Mouse (Mus musculus) splenic B cell, adult 2 months (primary cell): Measurements from ENCODE around the gene Lmod3.

ENCODE experiments used
- DNase-seq: peaks from one replicate; pipeline ENCODE4 v3.0.0-alpha.2; 2011; ENCODE audit warnings: low read depth, low spot score
- H3K27me3 ChIP-seq: 2 replicates; pipeline ENCODE4 v1.6.1; 2012; ENCODE audit warnings: mild to moderate bottlenecking, low read length, moderate library complexity, mixed read lengths; ENCODE audit not compliant: control insufficient read depth, poor library complexity, insufficient read depth, severe bottlenecking
- H3K36me3 ChIP-seq: 2 replicates; pipeline ENCODE4 v1.6.1; 2012; ENCODE audit warnings: mild to moderate bottlenecking, low read length, moderate library complexity, mixed read lengths; ENCODE audit not compliant: control insufficient read depth, poor library complexity, insufficient read depth, severe bottlenecking

The Lmod3 gene

GRCm38 (mm10) chr6:97252711-97253221 is at the start of gene Lmod3:
TSS of gene Lmod3 (minus strand) at chr6:97252759.
- DNase-seq = no peak
- no peaks in the 10 kb centered on the region for H3K27me3 ChIP-seq
- no peaks in the 10 kb centered on the region for H3K36me3 ChIP-seq

- Histone ChIP-seq H3K36me3 (no peaks in the 10 kb centered on the region), H3K27me3 (no peaks in the 10 kb centered on the region)
- no peak for DNase-seq
These were observed 49.7 kb upstream of the Lmod3 start for GRCm38 (mm10) chr6:97302303-97302702.

- Histone ChIP-seq H3K36me3 (no peaks in the 10 kb centered on the region), H3K27me3 (no peaks in the 10 kb centered on the region)
- DNase-seq = no peak
These were observed 48.1 kb upstream of the Lmod3 start for GRCm38 (mm10) chr6:97300659-97301058.

GRCm38 (mm10) chr6:97300180-97300579 is 47.6 kb upstream of the Lmod3 start:
- Histone ChIP-seq H3K36me3 (no peaks in the 10 kb centered on the region), H3K27me3 (no peaks in the 10 kb centered on the region)
- DNase-seq = no peak

GRCm38 (mm10) chr6:97297151-97297550 is 44.6 kb upstream of the Lmod3 start:
- Histone ChIP-seq H3K36me3 (no peaks in the 10 kb centered on the region), H3K27me3 (no peaks in the 10 kb centered on the region)
- DNase-seq = no peak

- Histone ChIP-seq H3K27me3 (no peaks in the 10 kb centered on the region), H3K36me3 (no peaks in the 10 kb centered on the region)
- DNase-seq = no peak
These were observed 43.4 kb upstream of the Lmod3 start for GRCm38 (mm10) chr6:97295866-97296527.

GRCm38 (mm10) chr6:97295416-97295815 is 42.9 kb upstream of the Lmod3 start:
- no peak for DNase-seq
- no peaks in the 10 kb centered on the region for H3K27me3 ChIP-seq
- no peaks in the 10 kb centered on the region for H3K36me3 ChIP-seq

GRCm38 (mm10) chr6:97293667-97294569 is 41.4 kb upstream of the Lmod3 start:
- H3K27me3 ChIP-seq = no peaks in the 10 kb centered on the region
- peak; percentile 12 for DNase-seq
- no peaks in the 10 kb centered on the region for H3K36me3 ChIP-seq

- H3K27me3 ChIP-seq = no peaks in the 10 kb centered on the region
- no peaks in the 10 kb centered on the region for H3K36me3 ChIP-seq
These were observed 40.3 kb upstream of the Lmod3 start for GRCm38 (mm10) chr6:97292894-97293293.

GRCm38 (mm10) chr6:97292096-97292495 is 39.5 kb upstream of the Lmod3 start:
- Histone ChIP-seq H3K36me3 (no peaks in the 10 kb centered on the region), H3K27me3 (no peaks in the 10 kb centered on the region)
- no peak for DNase-seq

More at GRCm38 (mm10) chr6:97292894-97293293, 40.3 kb upstream of the Lmod3 start:
- DNase-seq = no peak

GRCm38 (mm10) chr6:97291159-97291908 is 38.8 kb upstream of the Lmod3 start:
- no peak for DNase-seq
- no peaks in the 10 kb centered on the region for H3K36me3 ChIP-seq
- H3K27me3 ChIP-seq = no peaks in the 10 kb centered on the region

- Histone ChIP-seq H3K27me3 (no peaks in the 10 kb centered on the region), H3K36me3 (no peaks in the 10 kb centered on the region)
- DNase-seq = no peak
These were observed 38.1 kb upstream of the Lmod3 start for GRCm38 (mm10) chr6:97290687-97291086.

GRCm38 (mm10) chr6:97289838-97290237 is 37.3 kb upstream of the Lmod3 start:
- no peaks in the 10 kb centered on the region for H3K36me3 ChIP-seq
- DNase-seq = no peak
- H3K27me3 ChIP-seq = no peaks in the 10 kb centered on the region

- Histone ChIP-seq H3K36me3 (no peaks in the 10 kb centered on the region), H3K27me3 (no peaks in the 10 kb centered on the region)
- DNase-seq = no peak
These were observed 36.8 kb upstream of the Lmod3 start for GRCm38 (mm10) chr6:97289316-97289820.
